Mouse (Mus musculus): ENCODE measurements around the gene Pex19.

The Pex19 gene

DNA sequence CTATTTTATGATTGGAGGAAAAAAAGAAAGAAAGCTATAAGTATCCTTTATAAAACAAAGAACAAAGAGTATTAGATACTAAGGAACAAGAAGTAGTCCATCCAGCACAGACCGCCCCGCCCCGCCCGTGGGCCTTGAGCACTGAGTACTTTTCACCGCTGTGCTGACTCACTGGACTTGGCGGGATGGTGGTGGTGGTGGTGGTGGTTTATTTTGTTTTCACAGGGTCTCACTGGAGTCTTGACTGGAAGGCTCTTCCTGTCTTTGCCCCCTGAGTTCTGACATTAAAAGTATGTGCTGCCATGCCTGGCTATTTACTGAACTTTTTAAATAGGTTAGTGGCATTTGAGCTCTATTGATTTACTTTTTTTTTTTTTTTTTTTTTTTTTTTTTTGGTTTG, 56.5 kb downstream of the Pex19 start:
- no peak for DNase-seq (ENCODE audit: extremely low spot score, low spot score)

DNA sequence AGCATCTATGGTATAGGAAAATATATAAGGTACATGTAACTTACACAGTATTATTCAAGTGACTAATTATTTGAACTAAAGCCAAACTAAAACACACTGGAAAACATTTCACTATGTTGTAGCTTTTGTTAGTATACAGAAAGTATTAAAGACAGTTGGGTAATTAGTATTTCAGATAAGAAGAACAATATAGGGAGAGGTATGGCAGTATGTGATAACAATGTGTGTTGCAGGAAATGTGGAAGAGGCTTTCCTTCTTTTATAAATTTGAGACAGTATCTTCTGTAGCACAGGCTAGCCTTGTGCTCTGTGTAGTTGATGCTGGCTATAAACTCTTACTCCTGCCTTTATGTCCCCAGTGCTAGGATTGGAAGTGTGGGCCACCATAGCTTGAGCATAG, 57.4 kb downstream of the Pex19 start:
- no peak for DNase-seq (ENCODE audit: extremely low spot score, low spot score)
